Mouse (Mus musculus): ENCODE measurements around the gene Pxn. TPM values are rescaled to one million over a fixed set of nuclear protein-coding genes. Genes with fewer than 3 reads are reported as not detected.

Pxn gene
- polyA plus RNA-seq, 1 experiment from 2014 or later = 24.6 TPM

DNA sequence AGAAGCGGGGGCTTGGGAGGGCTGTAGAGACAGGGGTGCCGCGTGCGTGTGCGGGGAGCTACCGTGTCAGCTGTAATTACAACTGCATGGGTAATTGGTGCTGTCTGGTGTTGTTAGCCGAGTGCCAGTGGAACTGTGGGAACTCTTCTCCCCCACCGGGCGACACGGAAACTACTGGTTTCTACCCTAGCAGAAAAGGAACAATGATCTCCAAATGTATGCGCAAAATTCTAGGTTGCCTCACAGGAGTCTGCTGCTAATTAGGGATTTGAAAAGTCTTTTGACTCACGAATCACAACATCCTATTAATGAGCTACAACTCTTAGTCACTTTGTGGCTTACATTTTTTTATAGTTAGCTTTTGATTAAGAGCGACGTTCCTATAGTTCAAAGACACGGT, 79.7 kb downstream of the Pxn start:
- H3K4me2 ChIP-seq = no peak overlapping the region
- H3K4me1 ChIP-seq = no peaks in the 10 kb centered on the region
- ATAC-seq (ENCODE audit: low FRiP score) = no peak; the same call in 1 of the 2 replicates
- H3K27ac ChIP-seq = 0 out of 2 replicates have a peak overlapping the region, but pooled peaks have one; percentile 25
- H3K9me3 ChIP-seq = peaks cover 10% of the 10 kb centered on the region
- 33% methylated on average over 15 of the region's 15 CpGs for WGBS
- H3K36me3 ChIP-seq (replicated peaks) = peaks cover 97% of the 10 kb centered on the region
- no peaks in the 10 kb centered on the region for H3K27me3 ChIP-seq
- H3K9ac ChIP-seq = no peak overlapping the region
- H3K4me3 ChIP-seq (replicated peaks) = no peak overlapping the region

DNA sequence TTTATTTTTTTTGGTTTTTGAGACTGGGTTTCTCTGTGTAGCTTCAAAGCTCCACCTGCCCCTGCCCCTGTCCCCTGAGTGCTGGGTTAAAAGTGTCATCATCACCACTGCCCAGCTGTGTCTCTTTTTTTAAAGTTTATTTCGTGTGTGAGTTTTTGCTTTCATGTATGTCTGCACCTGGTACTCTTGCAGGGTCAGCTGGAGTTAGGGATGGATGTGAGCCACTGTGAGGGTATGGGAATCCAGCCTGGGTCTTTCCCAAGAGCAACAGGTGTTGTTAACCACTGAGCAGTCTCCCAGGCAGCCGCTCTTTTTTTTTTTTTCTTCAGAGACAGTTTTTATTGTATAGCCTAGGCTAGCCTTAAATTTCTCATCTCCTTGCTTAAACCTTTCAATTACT, 80.3 kb downstream of the Pxn start:
- Histone ChIP-seq H3K9me3 (peaks cover 10% of the 10 kb centered on the region), H3K4me1 (no peaks in the 10 kb centered on the region), H3K27ac (0 out of 2 replicates have a peak overlapping the region, but pooled peaks have one; percentile 3), H3K4me3 (replicated peaks) (no peak overlapping the region), H3K9ac (no peak overlapping the region), H3K36me3 (replicated peaks) (peaks cover 97% of the 10 kb centered on the region), H3K4me2 (no peak overlapping the region), H3K27me3 (no peaks in the 10 kb centered on the region)
- no peak for ATAC-seq (ENCODE audit: low FRiP score)
- 90% methylated on average over 2 of the region's 2 CpGs for WGBS

DNA sequence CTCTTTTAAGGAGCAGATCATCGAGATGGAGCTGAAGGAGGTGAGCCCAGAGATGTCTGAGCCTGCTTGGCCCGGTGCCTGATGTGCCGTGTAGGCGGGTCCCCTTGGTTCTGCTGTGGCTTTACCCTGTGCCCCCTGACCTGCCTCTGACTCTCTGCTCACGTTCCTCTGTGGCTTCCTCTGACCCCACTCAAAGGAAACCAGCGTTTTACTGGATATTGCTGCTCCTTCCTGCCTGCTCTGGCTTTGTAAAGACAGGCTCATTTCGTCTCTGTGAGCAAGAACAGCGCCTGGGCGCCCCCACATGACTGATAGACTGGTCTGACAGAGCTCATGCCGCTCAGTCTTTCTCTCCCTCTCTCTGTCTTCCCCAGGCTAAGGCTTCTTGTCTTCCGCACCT, 84.6 kb downstream of the Pxn start:
- Histone ChIP-seq H3K9ac (no peak overlapping the region), H3K9me3 (no peaks in the 10 kb centered on the region), H3K27ac (no peak overlapping the region), H3K4me1 (no peaks in the 10 kb centered on the region), H3K4me2 (no peak overlapping the region), H3K27me3 (no peaks in the 10 kb centered on the region), H3K36me3 (replicated peaks) (peaks cover 97% of the 10 kb centered on the region), H3K4me3 (replicated peaks) (no peak overlapping the region)
- 87% methylated on average over 11 of the region's 11 CpGs for WGBS
- ATAC-seq (ENCODE audit: low FRiP score) = no peak

DNA sequence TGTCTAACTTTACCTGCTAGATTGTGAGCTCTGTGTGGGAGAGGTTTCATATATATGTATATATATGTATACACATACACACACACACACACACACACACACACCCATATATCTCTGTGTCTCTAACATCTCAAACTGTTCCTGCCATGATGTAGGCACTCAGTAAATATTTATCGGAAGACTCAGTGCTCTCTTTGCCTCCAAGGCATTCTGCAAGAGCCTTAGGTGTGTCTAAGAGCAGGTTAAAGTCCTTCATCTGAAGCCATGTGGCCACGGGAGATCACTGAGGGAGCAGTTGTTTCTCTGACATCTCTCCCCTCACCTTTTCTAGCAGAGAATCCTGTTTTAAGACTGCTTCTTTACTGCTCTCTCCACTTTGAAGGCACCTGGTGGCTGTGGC, 85.0 kb downstream of the Pxn start:
- WGBS = 95% methylated on average over 2 of the region's 2 CpGs
- no peak overlapping the region for H3K4me3 ChIP-seq (replicated peaks)
- peaks cover 97% of the 10 kb centered on the region for H3K36me3 ChIP-seq (replicated peaks)
- H3K4me1 ChIP-seq = no peaks in the 10 kb centered on the region
- H3K27ac ChIP-seq = no peak overlapping the region
- no peak overlapping the region for H3K4me2 ChIP-seq
- H3K9ac ChIP-seq = no peak overlapping the region
- H3K27me3 ChIP-seq = no peaks in the 10 kb centered on the region
- H3K9me3 ChIP-seq = no peaks in the 10 kb centered on the region
- no peak for ATAC-seq (ENCODE audit: low FRiP score)

DNA sequence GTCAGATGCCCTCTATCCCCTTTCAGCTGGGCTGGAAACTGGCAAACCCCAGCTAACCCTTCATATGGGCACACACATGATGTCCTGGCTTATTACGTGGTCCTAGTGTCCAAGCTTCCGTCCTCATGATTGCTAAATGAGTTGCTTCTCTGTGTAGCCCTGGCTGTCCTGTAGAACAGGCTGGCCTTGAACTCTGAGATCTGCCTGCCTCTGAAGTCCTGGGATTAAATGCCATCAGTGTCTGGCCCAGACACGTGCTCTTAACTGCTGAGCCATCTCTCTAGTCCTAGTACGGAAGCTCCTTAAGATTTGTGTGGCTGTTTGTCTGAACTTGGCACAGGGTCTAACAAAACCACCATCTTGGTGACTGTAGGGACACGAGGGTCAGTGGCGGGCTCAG, 97.1 kb downstream of the Pxn start:
- 95% methylated on average over 6 of the region's 6 CpGs for WGBS
- no peaks in the 10 kb centered on the region for H3K4me1 ChIP-seq
- no peaks in the 10 kb centered on the region for H3K27me3 ChIP-seq
- H3K9me3 ChIP-seq = no peaks in the 10 kb centered on the region
- no peak for ATAC-seq (ENCODE audit: low FRiP score)
- H3K4me2 ChIP-seq = no peak overlapping the region
- H3K4me3 ChIP-seq (replicated peaks) = no peak overlapping the region
- no peak overlapping the region for H3K9ac ChIP-seq
- H3K27ac ChIP-seq = no peak overlapping the region
- H3K36me3 ChIP-seq (replicated peaks) = peaks cover 88% of the 10 kb centered on the region

Small RNA genes lying within 50 kb of the gene (microRNA-seq; reads per million reads assigned to microRNA genes)
- not detected for gene Mir7029

Other genes with a start within 250 kb of the Pxn start
- 187 and 195 TPM in 2 replicates for gene Rnf10, start 233.8 kb upstream of the Pxn start, polyA plus RNA-seq (2016; fragmentation: Nextera tagmentation; extraction: Ambion mirVana)
- 54.3 and 57.1 TPM in 2 replicates for gene Coq5, start 227.0 kb upstream of the Pxn start, polyA plus RNA-seq (2016; fragmentation: Nextera tagmentation; extraction: Ambion mirVana)
- 1,436 and 1,463 TPM in 2 replicates for gene Dynll1, start 205.7 kb upstream of the Pxn start, polyA plus RNA-seq (2016; fragmentation: Nextera tagmentation; extraction: Ambion mirVana)
- gene Srsf9, start 179.5 kb upstream of the Pxn start, polyA plus RNA-seq (2016; fragmentation: Nextera tagmentation; extraction: Ambion mirVana) = 353 and 383 TPM in 2 replicates
- gene Gatc, start 165.5 kb upstream of the Pxn start, polyA plus RNA-seq (2016; fragmentation: Nextera tagmentation; extraction: Ambion mirVana) = 41.5 and 42.1 TPM in 2 replicates
- 54.5 and 55.6 TPM in 2 replicates for gene Triap1, start 165.5 kb upstream of the Pxn start, polyA plus RNA-seq (2016; fragmentation: Nextera tagmentation; extraction: Ambion mirVana)
- gene Cox6a1, start 157.7 kb upstream of the Pxn start, polyA plus RNA-seq (2016; fragmentation: Nextera tagmentation; extraction: Ambion mirVana) = 728 and 759 TPM in 2 replicates
- gene Msi1, start 77.1 kb upstream of the Pxn start, polyA plus RNA-seq (2016; fragmentation: Nextera tagmentation; extraction: Ambion mirVana) = 161 and 182 TPM in 2 replicates
- not detected in 2 replicates for gene Pla2g1b, start 40.4 kb upstream of the Pxn start, polyA plus RNA-seq (2016; fragmentation: Nextera tagmentation; extraction: Ambion mirVana)
- 20.0 and 23.2 TPM in 2 replicates for gene Sirt4, start 22.0 kb upstream of the Pxn start, polyA plus RNA-seq (2016; fragmentation: Nextera tagmentation; extraction: Ambion mirVana)
- gene Rplp0, start 52.8 kb downstream of the Pxn start, polyA plus RNA-seq (2016; fragmentation: Nextera tagmentation; extraction: Ambion mirVana) = 860 and 944 TPM in 2 replicates
- 60.4 and 67.4 TPM in 2 replicates for gene Gcn1l1, start 58.6 kb downstream of the Pxn start, polyA plus RNA-seq (2016; fragmentation: Nextera tagmentation; extraction: Ambion mirVana)
- 16.1 and 16.7 TPM in 2 replicates for gene Rab35, start 125.2 kb downstream of the Pxn start, polyA plus RNA-seq (2016; fragmentation: Nextera tagmentation; extraction: Ambion mirVana)
- gene Bicdl1, start 224.9 kb downstream of the Pxn start, polyA plus RNA-seq (2016; fragmentation: Nextera tagmentation; extraction: Ambion mirVana) = 16.7 and 16.9 TPM in 2 replicates

Measured in forebrain, embryonic 12.5 days (tissue).